Mouse (Mus musculus): ENCODE data around the gene Fibp. TPM values are rescaled to one million over a fixed set of nuclear protein-coding genes. Genes with fewer than 3 reads are reported as not detected.

The Fibp gene
- total RNA-seq, 2 experiments from 2014 or later: 50.3 to 50.5 TPM

DNA sequence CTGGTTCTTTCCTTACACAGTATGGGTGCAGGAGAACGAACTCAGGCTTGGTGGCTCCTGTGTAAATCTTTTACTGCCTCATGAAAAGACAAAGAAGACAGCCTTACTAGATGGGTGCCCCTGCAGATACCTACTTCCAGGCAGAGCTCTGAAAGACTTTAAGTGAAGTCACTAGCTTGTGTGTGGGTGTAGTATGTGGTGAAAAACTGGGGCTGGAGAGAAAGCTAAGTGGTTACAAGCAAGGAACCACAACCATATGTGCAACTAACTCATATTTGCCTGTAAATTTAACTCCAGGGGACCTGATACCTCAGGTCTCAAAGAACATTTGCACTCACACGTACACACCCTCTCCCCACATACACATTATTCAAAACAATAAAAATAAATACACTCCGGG, 519 bp upstream of the Fibp start:
- intact Hi-C loops (cut with DNase I): no loop called here
- no peak for DNase-seq

DNA sequence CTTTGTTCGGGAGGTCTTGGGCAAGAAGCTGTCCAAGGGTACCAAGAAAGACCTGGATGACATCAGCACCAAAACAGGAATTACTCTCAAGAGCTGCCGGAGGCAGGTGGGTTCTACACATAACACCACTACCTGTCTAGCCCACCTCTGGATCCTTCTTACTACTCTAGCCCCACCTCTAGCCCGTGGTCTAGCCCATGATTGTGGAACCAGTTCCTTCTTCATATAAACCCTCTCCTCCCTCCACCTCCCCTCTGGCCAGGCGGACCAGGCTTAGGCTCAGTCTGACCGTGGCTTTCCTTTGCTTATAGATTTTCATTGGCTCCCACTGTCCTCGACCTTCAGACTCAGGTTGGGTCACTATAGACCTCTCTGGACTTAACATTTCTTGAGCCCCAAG, 996 bp downstream of the Fibp start:
- no peak for DNase-seq
- intact Hi-C loops (cut with DNase I): no loop called here

DNA sequence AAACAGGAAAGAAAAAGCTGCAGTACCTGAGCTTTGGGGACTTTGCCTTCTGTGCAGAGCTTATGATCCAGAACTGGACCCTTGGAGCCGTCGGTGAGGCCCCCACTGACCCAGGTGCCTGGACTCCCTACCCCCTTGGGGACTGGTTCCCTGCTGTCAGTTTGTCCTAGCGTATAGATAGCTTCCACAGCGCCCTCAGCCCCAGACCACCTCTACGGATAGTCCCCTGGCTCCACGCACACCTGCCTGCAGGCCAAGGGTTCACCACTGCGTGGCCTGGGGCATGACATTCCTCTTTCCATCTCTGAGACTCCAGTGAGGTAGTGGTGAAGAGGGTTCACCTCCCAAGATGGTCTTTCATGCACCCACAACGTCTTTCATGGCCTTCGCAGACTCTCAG, 2.8 kb downstream of the Fibp start:
- intact Hi-C loops (cut with DNase I): no loop called here
- no peak for DNase-seq

DNA sequence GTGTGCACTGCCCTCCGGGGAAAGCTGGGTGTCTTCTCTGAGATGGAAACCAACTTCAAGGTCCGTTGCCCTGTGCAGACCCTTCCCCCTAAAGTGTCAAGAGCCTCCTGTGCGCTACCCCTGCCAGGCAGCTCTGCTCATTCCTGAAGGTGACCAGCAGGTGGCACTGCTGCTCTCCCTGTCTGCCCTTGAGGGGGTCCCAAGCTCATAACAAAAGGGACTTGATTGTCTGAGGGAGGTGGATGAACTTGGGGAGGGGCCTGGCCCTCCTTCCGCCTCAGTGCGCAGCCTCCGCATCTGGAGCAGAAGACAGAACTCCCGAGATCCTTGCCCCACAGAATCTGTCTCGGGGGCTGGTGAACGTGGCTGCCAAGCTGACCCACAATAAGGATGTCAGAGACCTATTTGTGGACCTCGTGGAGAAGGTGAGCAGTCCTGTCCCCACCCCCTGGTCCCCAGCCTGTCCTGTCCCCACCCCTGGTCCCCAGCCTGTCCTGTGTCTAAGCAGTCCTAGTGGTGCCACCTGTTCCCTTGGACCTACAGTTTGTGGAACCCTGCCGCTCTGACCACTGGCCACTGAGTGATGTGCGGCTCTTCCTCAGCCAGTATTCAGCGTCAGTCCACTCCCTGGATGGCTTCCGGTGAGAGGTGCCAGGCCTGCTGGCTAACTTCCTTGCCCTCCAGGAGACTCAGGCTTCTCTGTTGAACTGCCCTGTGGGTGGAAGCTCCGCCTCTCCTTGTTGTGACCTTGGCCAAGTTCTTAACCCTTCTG, 3.6 kb downstream of the Fibp start:
- intact Hi-C loops (cut with DNase I): loop anchor here (2.0 kb wide), 1 partner anchor 23 kb away; no protein-coding TSS in a partner anchor
- DNase-seq: peak; percentile 64 to 65

- no peak for DNase-seq
- intact Hi-C loops (cut with DNase I): loop anchor here (2.0 kb wide), 1 partner anchor 22 kb away; no protein-coding TSS in a partner anchor
Observed at GRCm38 (mm10) chr19:5465037-5465436, 4.6 kb downstream of the Fibp start.

DNA sequence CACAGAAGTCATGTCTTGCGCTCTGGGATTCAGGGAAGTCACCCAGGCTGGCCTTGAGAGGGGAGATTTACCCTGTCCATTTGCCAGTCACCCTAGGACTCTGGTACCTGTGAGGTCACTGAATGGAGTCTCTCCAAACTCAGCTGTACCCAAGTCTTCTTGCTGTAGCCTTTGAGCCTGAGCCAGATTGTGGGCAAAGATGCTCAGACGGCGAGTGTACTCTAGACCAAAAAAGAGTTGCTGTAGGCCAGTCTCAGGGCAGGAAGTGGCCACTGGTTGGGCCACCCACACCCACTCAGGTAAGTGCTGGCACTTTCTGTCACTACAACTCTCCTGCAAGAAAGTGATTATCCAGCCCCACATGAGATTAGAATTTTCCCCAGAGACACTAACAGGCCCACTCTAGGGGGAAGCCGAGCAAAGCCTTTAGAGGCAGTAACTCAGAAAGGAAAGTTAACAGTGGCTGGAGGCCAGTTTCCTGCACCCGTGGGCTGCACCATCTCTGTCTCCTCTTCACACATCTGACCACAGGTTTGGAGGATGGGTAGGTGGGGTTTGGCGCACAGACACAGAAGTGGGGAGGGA, 6.6 kb downstream of the Fibp start:
- no peak for DNase-seq
- intact Hi-C loops (cut with DNase I): no loop called here

DNA sequence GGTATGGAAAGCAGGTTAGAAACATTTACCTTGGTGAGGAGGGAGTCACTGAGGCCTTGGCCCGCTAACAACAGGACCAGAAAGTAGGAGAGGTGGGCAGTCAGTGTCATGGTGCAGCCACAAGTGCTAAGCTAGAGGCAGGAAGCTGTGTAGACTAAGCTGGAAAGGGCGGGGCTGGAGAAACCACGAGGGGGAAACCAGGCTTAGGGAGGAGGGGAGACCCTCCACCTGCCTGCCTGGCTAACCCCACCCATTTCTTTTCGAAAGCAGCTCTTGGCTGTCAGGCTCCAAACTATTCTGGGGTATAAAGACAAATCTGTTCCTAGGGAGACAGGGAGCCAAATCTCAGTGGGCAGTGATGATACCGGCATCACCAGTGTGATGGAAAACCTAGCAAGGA, 8.0 kb downstream of the Fibp start, which contains the start of gene Ctsw:
Gene Ctsw, minus strand, starts transcription at position 134 of the 400 bp plus-strand sequence.
- intact Hi-C loops (cut with DNase I): no loop called here
- no peak for DNase-seq

DNA sequence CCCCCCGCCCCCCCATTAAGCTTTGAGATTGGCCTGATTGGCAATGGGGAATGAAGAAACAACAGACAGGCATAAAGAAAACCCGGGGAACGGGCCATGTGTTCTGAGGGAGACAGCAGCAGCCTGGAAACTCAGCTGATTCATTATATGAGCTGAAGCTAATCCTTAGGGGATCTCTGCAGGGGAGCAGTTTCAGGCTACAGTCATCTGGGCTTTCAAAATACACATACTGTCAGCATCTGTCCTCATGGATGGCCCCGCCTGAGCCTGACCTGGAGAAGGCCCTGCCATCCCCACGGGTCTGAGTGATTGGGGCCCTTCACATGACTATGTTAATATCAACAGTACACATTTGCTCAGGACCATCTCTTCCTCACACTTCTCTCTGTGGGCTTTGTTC, 11.4 kb downstream of the Fibp start:
- intact Hi-C loops (cut with DNase I): no loop called here
- no peak for DNase-seq

DNA sequence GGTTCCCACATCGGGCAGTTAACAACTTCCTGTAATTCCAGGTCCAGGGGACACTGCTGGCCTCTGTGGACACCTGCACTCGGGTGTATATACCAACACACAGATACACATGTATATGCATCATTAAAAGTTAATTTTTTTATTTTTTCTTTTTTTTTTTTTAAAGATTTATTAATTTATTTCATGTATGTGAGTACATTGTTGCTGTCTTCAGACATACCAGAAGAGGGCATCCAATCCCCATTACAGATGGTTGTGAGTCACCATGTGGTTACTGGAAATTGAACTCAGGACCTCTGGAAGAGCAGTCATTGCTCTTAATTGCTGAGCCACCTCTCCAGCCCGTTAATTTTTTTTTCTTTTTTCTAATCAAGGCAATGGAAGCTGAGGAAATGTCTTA, 12.4 kb downstream of the Fibp start:
- DNase-seq: no peak
- intact Hi-C loops (cut with DNase I): no loop called here

GRCm38 (mm10) chr19:5473720-5474119, 13.3 kb downstream of the Fibp start, which contains the start of gene Efemp2:
Gene Efemp2 (plus strand): TSS chr19:5473954.
- intact Hi-C loops (cut with DNase I): no loop called here
- peak; percentile 82 to 84 for DNase-seq

DNA sequence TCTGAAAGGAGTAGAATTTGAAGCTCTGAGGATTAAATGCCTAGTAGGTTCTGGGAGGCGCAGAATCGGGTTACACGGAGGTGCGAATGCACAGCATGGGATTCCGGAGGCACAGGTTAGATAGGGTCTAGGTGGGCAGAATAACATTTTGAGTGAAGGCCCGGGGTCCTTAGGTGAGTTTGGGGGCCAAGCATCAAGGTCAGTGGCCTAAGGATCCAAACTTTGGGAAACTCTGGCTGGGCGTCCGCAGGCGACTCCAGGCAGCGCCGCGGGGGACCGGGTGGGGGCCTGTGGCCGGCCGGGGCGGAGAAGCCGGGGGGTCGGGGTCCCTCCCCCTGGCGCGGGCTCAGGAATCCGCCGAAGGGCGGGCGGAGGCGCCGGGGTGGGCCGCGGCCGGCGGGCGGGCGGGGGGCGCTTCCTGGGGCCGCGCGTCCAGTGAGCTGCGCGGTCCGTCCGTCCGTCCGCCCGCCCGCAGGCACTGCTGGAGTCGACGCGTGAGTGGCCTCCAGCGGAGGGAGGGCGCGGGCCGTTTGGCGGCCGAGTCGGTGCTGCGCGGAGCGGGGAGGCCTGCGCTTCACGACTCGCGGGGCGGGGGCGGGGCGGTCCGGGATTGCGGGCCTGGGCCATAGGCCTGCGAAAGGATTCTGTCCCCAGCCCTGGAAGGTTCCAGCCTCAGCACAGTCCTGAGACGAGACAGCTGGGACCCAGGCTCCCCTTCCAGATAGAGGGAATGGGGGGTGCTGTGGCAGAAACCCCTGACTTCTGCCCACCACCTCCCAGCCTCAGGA, 14.1 kb downstream of the Fibp start:
- intact Hi-C loops (cut with DNase I): no loop called here
- peak; percentile 46 to 65 for DNase-seq

GRCm38 (mm10) chr19:5475069-5475714, 14.8 kb downstream of the Fibp start:
- no peak for DNase-seq
- intact Hi-C loops (cut with DNase I): no loop called here

DNA sequence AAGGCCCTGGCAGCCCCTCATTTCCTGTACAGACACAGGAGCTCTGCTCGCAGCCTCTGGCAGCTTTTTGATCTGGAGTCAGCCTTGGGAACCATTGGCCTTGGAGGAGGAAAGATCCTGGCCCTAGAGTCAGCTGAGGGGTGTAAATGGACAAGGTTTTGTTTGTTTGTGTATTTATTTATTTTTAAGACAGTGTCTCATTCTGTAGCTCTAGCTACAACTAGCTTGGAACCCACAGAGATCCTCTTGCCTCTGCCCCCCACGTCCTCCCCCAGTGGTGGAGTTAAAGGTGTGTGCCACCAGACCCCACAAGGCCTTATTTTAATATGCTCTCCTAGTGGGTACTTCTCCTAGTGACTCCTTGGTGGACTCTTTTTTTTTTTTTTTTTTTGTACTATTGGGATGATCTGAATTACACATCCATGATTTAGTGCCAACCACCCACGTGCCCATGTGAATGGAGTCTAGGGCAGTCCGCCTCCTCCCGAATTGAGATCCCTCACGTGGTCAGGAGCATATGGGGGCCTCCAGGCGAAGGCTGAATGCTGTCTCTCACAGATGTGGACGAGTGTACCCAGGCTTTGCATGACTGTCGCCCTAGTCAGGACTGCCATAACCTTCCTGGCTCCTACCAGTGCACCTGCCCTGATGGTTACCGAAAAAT, 16.7 kb downstream of the Fibp start:
- no peak for DNase-seq
- intact Hi-C loops (cut with DNase I): no loop called here

DNA sequence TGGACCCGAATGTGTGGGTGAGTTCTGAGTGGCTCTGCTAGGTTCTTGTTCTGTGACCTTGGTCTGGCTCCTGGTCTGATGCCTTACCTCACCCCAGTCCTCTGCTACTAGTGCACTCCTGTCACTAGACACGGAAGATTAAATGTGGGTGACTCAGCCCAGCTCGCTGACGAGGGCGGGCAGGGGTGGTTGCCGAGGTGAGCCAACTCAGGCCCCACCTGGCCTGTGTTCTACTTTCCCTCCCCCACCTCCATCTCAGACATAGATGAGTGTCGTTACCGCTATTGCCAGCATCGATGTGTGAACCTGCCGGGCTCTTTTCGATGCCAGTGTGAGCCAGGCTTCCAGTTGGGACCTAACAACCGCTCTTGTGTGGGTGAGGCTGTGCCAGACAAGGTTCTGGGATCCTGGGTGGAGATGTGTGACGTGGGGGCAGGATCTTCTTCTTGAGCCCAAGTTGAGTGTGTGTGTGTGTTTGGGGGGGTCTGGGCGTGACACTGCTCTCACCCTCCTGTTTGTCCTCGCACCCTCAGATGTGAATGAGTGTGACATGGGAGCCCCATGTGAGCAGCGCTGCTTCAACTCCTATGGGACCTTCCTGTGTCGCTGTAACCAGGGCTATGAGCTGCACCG, 17.4 kb downstream of the Fibp start:
- intact Hi-C loops (cut with DNase I): no loop called here
- DNase-seq: no peak

DNA sequence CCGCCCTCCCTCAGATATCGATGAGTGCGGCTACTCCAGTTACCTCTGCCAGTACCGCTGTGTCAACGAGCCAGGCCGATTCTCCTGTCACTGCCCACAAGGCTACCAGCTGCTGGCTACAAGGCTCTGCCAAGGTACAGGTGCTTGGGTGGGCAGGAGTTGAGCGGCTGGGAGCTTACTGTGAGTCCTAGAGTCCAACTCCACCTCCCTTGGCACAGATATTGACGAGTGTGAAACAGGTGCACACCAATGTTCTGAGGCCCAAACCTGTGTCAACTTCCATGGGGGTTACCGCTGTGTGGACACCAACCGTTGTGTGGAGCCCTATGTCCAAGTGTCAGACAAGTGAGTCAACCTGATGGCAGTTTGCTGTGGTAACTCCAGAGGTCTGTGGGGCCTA, 19.6 kb downstream of the Fibp start:
- intact Hi-C loops (cut with DNase I): no loop called here
- DNase-seq: no peak

- intact Hi-C loops (cut with DNase I): no loop called here
Observed at GRCm38 (mm10) chr19:5481398-5481797, 21.0 kb downstream of the Fibp start.

DNA sequence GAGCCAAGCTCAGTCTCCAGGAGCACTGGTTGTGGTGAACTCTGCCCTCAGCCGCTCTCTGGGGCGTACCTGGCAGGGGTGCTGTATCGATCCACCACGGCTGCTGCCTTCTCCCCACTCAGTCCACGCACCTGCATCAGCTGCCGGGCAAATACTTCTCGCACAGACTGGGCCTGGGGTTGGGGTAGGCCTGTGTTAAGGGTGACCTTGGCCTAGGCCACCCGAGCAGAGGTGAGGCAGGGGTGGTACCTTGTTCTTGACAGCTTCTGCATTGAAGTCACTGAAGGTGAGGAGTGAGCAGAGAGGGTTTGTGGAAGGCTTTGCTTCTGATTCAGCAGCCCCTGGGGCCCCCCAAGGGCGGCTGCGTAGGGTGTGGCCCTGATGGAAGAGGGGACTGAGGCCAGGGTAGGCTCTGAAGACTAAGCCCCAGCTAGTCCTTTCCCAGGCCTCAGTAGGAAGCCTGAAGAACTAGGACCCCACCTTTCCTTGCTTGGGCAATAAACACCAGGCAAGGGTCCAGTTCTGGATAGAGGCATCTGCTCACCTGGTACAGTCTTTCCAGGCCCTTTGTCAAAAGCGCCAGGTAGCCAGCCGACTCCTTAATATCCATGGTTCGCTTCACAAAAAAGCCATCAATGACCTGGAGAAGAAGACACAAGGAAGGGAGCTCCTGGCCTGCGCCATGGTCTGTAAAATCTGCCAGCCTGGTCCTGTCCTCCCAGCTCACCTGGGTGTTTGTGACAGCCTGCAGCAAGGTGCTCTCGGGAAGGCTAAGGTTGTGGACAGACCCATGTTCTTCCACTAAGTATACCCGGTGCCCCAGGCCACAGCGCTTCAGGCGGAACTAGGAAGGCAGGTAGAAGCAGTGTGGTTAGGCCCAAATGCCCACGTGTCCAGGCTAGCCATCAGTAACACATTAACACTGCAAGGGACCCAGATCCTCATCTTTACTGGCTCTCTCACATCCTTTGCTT, 23.3 kb downstream of the Fibp start:
- intact Hi-C loops (cut with DNase I): no loop called here
- no peak for DNase-seq

More at GRCm38 (mm10) chr19:5481398-5481797, 21.0 kb downstream of the Fibp start:
- DNase-seq: no peak

DNA sequence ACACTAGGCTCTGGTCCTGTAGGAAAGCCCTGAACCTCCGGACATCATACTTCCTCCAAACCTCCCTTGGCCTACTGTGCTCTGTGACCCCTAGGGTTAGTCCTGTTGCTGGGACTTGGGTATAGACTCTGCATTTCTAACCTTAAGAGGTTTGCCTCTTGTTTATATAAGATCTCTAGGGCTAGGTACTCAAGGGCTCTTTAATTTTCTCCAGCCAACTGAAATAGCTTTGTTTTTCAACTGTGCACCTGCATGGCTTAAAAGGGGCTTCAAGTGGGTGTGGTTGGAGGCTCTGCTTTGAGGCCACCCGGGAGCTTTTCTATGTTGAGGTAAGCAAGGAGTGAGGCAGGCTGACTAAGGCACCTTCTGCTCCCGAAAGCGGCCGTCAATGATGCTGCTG, 24.1 kb downstream of the Fibp start:
- intact Hi-C loops (cut with DNase I): no loop called here
- DNase-seq: no peak

DNA sequence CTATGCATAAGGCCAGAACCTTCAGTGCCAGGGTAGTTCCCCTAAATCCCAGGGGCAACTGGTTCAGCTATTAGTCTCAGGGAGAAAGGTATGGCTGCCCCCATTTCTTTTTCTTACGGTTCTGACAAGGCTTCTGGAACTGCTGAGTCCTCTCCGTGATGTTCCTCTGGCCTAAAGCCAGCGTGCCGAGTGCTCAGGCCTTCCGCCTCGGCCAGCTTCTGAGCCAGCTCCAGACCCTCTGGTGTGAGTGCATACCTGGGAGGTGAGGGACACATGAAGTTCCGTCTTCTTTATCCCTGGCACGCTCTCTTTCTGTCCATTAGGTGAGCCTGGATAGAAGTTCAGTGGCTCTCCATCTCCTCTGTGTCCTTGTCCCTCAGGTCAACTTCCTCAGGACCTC, 25.0 kb downstream of the Fibp start:
- DNase-seq: no peak
- intact Hi-C loops (cut with DNase I): loop anchor here (5.0 kb wide), 2 partner anchors 98 to 118 kb away; partner anchors contain the start of genes Banf1, Eif1ad and Sart1

Measured in heart, postnatal 36 days (tissue).